Mouse (Mus musculus) MEL (cell line): ENCODE results near the gene Tmem169. TPM values are rescaled to one million over a fixed set of nuclear protein-coding genes. Genes with fewer than 3 reads are reported as not detected.

Experiments
- DNase-seq: peaks from one replicate; pipeline ENCODE4 v3.0.0; 2011; ENCODE audit warnings: low read depth, low spot score
- H3K27ac ChIP-seq: 2 replicates; pipeline ENCODE4 v1.5.1; 2012; ENCODE audit warnings: low read depth, mild to moderate bottlenecking, control low read depth, low read length, moderate library complexity; ENCODE audit not compliant: control insufficient read depth
- H3K27me3 ChIP-seq, 2 experiments: fragments of 150-350 bp in 1 of 2; sonication (generic) in 1 of 2; 2 replicates each; pipeline ENCODE4 v1.6.1; 2012; ENCODE audit warnings: low read length in 2 of 2, mild to moderate bottlenecking in 2 of 2, improper control_type of control experiment in 1 of 2, moderate library complexity in 1 of 2; ENCODE audit not compliant: insufficient read depth in 2 of 2, control insufficient read depth in 1 of 2
- H3K36me3 ChIP-seq, 2 experiments: 2 replicates each; pipeline ENCODE4 v1.6.1; 2012 to 2014; ENCODE audit warnings: low read length in 2 of 2, improper control_type of control experiment in 1 of 2, inconsistent platforms in 1 of 2, mild to moderate bottlenecking in 1 of 2; ENCODE audit not compliant: insufficient read depth in 2 of 2, control insufficient read depth in 1 of 2
- H3K4me1 ChIP-seq, 2 experiments: fragments of 150-350 bp in 1 of 2; sonication (generic) in 1 of 2; 2 replicates each; pipeline ENCODE4 v1.6.1; 2012; ENCODE audit warnings: low read length in 2 of 2, improper control_type of control experiment in 1 of 2, mild to moderate bottlenecking in 1 of 2; ENCODE audit not compliant: insufficient read depth in 2 of 2, control insufficient read depth in 1 of 2
- H3K4me3 ChIP-seq, 2 experiments: fragments of 150-350 bp in 1 of 2; sonication (generic) in 1 of 2; 2 replicates each; pipeline ENCODE4 v1.5.1; 2012; ENCODE audit warnings: low read depth in 2 of 2, low read length in 2 of 2, mild to moderate bottlenecking in 2 of 2, moderate library complexity in 2 of 2, control low read depth in 1 of 2, improper control_type of control experiment in 1 of 2; ENCODE audit not compliant: control insufficient read depth in 1 of 2, insufficient read depth in 1 of 2
- H3K79me2 ChIP-seq: 2 replicates; pipeline ENCODE4 v1.6.1; 2012; ENCODE audit warnings: mild to moderate bottlenecking, low read length, moderate library complexity; ENCODE audit not compliant: control insufficient read depth, poor library complexity, insufficient read depth
- H3K9ac ChIP-seq: 2 replicates; pipeline ENCODE4 v1.6.1; 2012; ENCODE audit warnings: low read depth, mild to moderate bottlenecking, control low read depth, low read length, moderate library complexity; ENCODE audit not compliant: control insufficient read depth, poor library complexity, severe bottlenecking
- H3K9me3 ChIP-seq: fragments of 150-350 bp; sonication (generic); replicated peaks from 2 replicates; pipeline ENCODE4 v1.6.1; 2012; ENCODE audit warnings: mild to moderate bottlenecking, low read length, improper control_type of control experiment, moderate library complexity; ENCODE audit not compliant: insufficient read depth
- E2F4 ChIP-seq: IDR thresholded peaks from 2 replicates; pipeline ENCODE4 v1.6.1; 2011; ENCODE audit warnings: low read depth, low read length, improper control_type of control experiment, borderline replicate concordance
- ELF1 ChIP-seq: IDR thresholded peaks from 2 replicates; pipeline ENCODE4 v1.6.1; 2014; ENCODE audit warnings: low read depth, mild to moderate bottlenecking, inconsistent platforms, low read length, improper control_type of control experiment, moderate library complexity
- EP300 ChIP-seq, 2 experiments: IDR thresholded peaks; 2 replicates each; pipeline ENCODE4 v1.6.1; 2011; ENCODE audit warnings: improper control_type of control experiment in 2 of 2, low read length in 2 of 2, low read depth in 1 of 2, mild to moderate bottlenecking in 1 of 2
- ETS1 ChIP-seq: IDR thresholded peaks from 2 replicates; pipeline ENCODE4 v1.6.1; 2012; ENCODE audit warnings: low read depth, mild to moderate bottlenecking, inconsistent platforms, low read length, improper control_type of control experiment, moderate library complexity
- HCFC1 ChIP-seq: IDR thresholded peaks from 2 replicates; pipeline ENCODE4 v1.6.1; 2012; ENCODE audit warnings: low read depth, mild to moderate bottlenecking, inconsistent platforms, low read length, improper control_type of control experiment, moderate library complexity
- MAFK ChIP-seq: IDR thresholded peaks from 2 replicates; pipeline ENCODE4 v1.6.1; 2011; ENCODE audit warnings: low read depth, mild to moderate bottlenecking, low read length, improper control_type of control experiment, borderline replicate concordance
- MAX ChIP-seq: IDR thresholded peaks from 2 replicates; pipeline ENCODE4 v1.6.1; 2011; ENCODE audit warnings: low read length, improper control_type of control experiment
- MXI1 ChIP-seq: IDR thresholded peaks from 2 replicates; pipeline ENCODE4 v1.6.1; 2011; ENCODE audit warnings: mild to moderate bottlenecking, low read depth, low read length, improper control_type of control experiment
- MYC ChIP-seq: IDR thresholded peaks from 2 replicates; pipeline ENCODE4 v1.6.1; 2011; ENCODE audit warnings: low read depth, mild to moderate bottlenecking, low read length, improper control_type of control experiment, moderate library complexity
- NELFE ChIP-seq: IDR thresholded peaks from 2 replicates; pipeline ENCODE4 v1.6.1; 2011; ENCODE audit warnings: low read depth, low read length, improper control_type of control experiment
- NRF1 ChIP-seq: IDR thresholded peaks from 2 replicates; pipeline ENCODE4 v1.6.1; 2014; ENCODE audit warnings: low read depth, mild to moderate bottlenecking, inconsistent platforms, low read length, improper control_type of control experiment, moderate library complexity; ENCODE audit not compliant: poor library complexity, insufficient read depth, severe bottlenecking
- POLR2A ChIP-seq, 2 experiments: IDR thresholded peaks; 2 replicates each; pipeline ENCODE4 v1.6.1; 2011 to 2012; ENCODE audit warnings: low read length in 2 of 2, mild to moderate bottlenecking in 2 of 2, control low read depth in 1 of 2, improper control_type of control experiment in 1 of 2, low read depth in 1 of 2, moderate library complexity in 1 of 2; ENCODE audit not compliant: control insufficient read depth in 1 of 2, insufficient read depth in 1 of 2, poor library complexity in 1 of 2
- POLR2AphosphoS2 ChIP-seq: IDR thresholded peaks from 2 replicates; pipeline ENCODE4 v1.6.1; 2011; ENCODE audit warnings: low read length, improper control_type of control experiment
- RCOR1 ChIP-seq: IDR thresholded peaks from 2 replicates; pipeline ENCODE4 v1.6.1; 2012; ENCODE audit warnings: low read depth, mild to moderate bottlenecking, inconsistent platforms, low read length, improper control_type of control experiment
- SIN3A ChIP-seq: IDR thresholded peaks from 2 replicates; pipeline ENCODE4 v1.6.1; 2012; ENCODE audit warnings: low read length, improper control_type of control experiment, inconsistent platforms
- TAL1 ChIP-seq: IDR thresholded peaks from 2 replicates; pipeline ENCODE4 v1.6.1; 2012; ENCODE audit warnings: mild to moderate bottlenecking, inconsistent platforms, low read length, moderate library complexity, mixed read lengths
- TBP ChIP-seq: IDR thresholded peaks from 2 replicates; pipeline ENCODE4 v1.8.0; 2011; ENCODE audit warnings: low read depth, low read length, improper control_type of control experiment
- TCF12 ChIP-seq: IDR thresholded peaks from 2 replicates; pipeline ENCODE4 v1.6.1; 2014; ENCODE audit warnings: low read depth, mild to moderate bottlenecking, inconsistent platforms, low read length, improper control_type of control experiment, moderate library complexity
- UBTF ChIP-seq: IDR thresholded peaks from 2 replicates; pipeline ENCODE4 v1.6.1; 2012; ENCODE audit warnings: low read depth, mild to moderate bottlenecking, inconsistent platforms, low read length, improper control_type of control experiment, moderate library complexity, borderline replicate concordance; ENCODE audit not compliant: insufficient read depth
- USF1 ChIP-seq: IDR thresholded peaks from 2 replicates; pipeline ENCODE4 v1.6.1; 2014; ENCODE audit warnings: low read depth, mild to moderate bottlenecking, inconsistent platforms, low read length, improper control_type of control experiment, moderate library complexity
- USF2 ChIP-seq, 2 experiments: IDR thresholded peaks; 2 replicates each; pipeline ENCODE4 v1.6.1; 2011 to 2012; ENCODE audit warnings: improper control_type of control experiment in 2 of 2, low read length in 2 of 2, borderline replicate concordance in 1 of 2, inconsistent platforms in 1 of 2, low read depth in 1 of 2, mild to moderate bottlenecking in 1 of 2; ENCODE audit not compliant: insufficient read depth in 1 of 2
- ZKSCAN1 ChIP-seq: IDR thresholded peaks from 2 replicates; pipeline ENCODE4 v1.6.1; 2012; ENCODE audit warnings: low read depth, mild to moderate bottlenecking, inconsistent platforms, low read length, improper control_type of control experiment, moderate library complexity
- ZMIZ1 ChIP-seq: IDR thresholded peaks from 2 replicates; pipeline ENCODE4 v1.6.1; 2012; ENCODE audit warnings: low read depth, mild to moderate bottlenecking, inconsistent platforms, low read length, improper control_type of control experiment, moderate library complexity
- ZNF384 ChIP-seq: IDR thresholded peaks from 2 replicates; pipeline ENCODE4 v1.6.1; 2012; ENCODE audit warnings: low read depth, mild to moderate bottlenecking, inconsistent platforms, low read length, improper control_type of control experiment
- polyA plus RNA-seq, 2 experiments: library from polyadenylated mRNA; stranded (reverse) in 1 of 2; unstranded in 1 of 2; fragments of >175 nt in 1 of 2; fragments of >200 nt in 1 of 2; gene quantifications; 2 replicates each; pipeline versions ENCODE4 v1.2.1 to v1.2.4; 2012; ENCODE audit warnings: low replicate concordance in 2 of 2, low read depth in 1 of 2; ENCODE audit not compliant: insufficient read length in 2 of 2, insufficient read depth in 1 of 2, missing spikeins in 1 of 2
- total RNA-seq: library from RNA; depleted of rRNA; stranded (reverse); fragments of 300-350 nt; gene quantifications from 2 replicates; pipeline ENCODE4 v1.2.3, GENCODE M21; 2012

The Tmem169 gene
- total and polyA plus RNA-seq, 3 experiments: 0.06 TPM; not detected in 2

DNA sequence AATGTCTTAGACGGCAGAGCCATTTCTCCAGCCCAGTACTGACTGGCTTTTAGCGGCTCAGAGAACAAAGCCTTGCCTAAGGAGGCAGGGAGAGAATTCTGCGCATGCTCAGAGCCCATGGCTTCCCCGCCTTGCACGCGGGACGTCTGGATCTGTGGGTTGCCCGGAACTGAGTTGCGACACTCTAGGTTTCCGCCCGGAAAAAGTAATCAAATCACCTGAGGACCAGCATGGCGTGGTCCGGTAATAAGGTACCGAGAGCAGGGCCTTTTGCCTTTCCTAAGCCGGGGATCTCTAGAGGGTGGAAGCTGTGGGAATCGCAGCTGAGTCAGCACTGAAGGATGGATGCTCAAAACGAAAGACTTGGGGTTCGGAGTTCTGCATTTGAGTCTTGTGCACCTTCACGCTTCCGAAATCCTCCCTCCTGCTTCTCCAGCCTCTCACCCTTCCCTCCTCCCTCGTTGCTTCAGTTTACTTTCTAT, 23.2 kb downstream of the Tmem169 start, which contains the start of gene Xrcc5:
Xrcc5 (plus strand) TSS at position 105 of the 482 bp plus-strand sequence.
- H3K4me1 ChIP-seq: peaks cover 0 to 7% of the 10 kb centered on the region in 2 experiments; a peak in 3 of 4 replicates
- peaks cover 9% of the 10 kb centered on the region for H3K79me2 ChIP-seq
- H3K27ac ChIP-seq: peak within 1 kb of the TSS; percentile 97
- TF ChIP-seq HCFC1 (peak; percentile 83), UBTF (peak; percentile 73; the same call in 1 of the 2 replicates), ZKSCAN1 (no peak), NRF1 (peak; percentile 88), EP300 (IDR thresholded peaks at IDR 0.05; ENCODE audit: low read depth in 1 of 2, low read length in 2 of 2) (no peak), ETS1 (0 out of 2 replicates have a peak, but pooled peaks have one; percentile 7), MAFK (no peak), NELFE (peak; percentile 91), ZMIZ1 (peak; percentile 55; the same call in 1 of the 2 replicates), MAX (peak; percentile 80), TBP (peak; percentile 95), E2F4 (no peak), TAL1 (no peak), ELF1 (peak; percentile 56; the same call in 1 of the 2 replicates), POLR2A (IDR thresholded peaks at IDR 0.05; ENCODE audit: control insufficient read depth in 1 of 2, insufficient read depth in 1 of 2, low read depth in 1 of 2, low read length in 2 of 2, poor library complexity in 1 of 2) (peak; percentile 81 to 96), MYC (peak; percentile 84), USF1 (0 out of 2 replicates have a peak, but pooled peaks have one; percentile 23), MXI1 (peak; percentile 86), POLR2AphosphoS2 (peak; percentile 70), SIN3A (peak; percentile 77), RCOR1 (no peak), ZNF384 (no peak), USF2 (IDR thresholded peaks at IDR 0.05; ENCODE audit: borderline replicate concordance in 1 of 2, insufficient read depth in 1 of 2, low read depth in 1 of 2, low read length in 2 of 2) (no peak), TCF12 (peak; percentile 74)
- H3K9ac ChIP-seq: peak within 1 kb of the TSS; percentile 92
- H3K4me3 ChIP-seq: peak within 1 kb of the TSS; percentile 77 to 90
- DNase-seq: peak; percentile 98
- peaks cover 0 to 14% of the 10 kb centered on the region in 2 experiments; a peak in 2 of 4 replicates for H3K36me3 ChIP-seq
- H3K27me3 ChIP-seq: no peaks in the 10 kb centered on the region; a peak in 1 of 4 replicates
- H3K9me3 ChIP-seq: no peaks in the 10 kb centered on the region
